Mouse (Mus musculus) E14TG2a.4 (cell line): ENCODE data around the gene Cdyl2.
A peak's percentile ranks its signal among the peaks of the same experiment; 100 is the strongest.

Experiments used
- CTCF ChIP-seq: conservative IDR thresholded peaks from 2 replicates; pipeline ENCODE4 v1.5.1; 2014; ENCODE audit warnings: low read length
- NANOG ChIP-seq: IDR thresholded peaks from 2 replicates; pipeline ENCODE4 v1.6.1; 2014; ENCODE audit warnings: borderline replicate concordance, low read length, mixed read lengths

DNA sequence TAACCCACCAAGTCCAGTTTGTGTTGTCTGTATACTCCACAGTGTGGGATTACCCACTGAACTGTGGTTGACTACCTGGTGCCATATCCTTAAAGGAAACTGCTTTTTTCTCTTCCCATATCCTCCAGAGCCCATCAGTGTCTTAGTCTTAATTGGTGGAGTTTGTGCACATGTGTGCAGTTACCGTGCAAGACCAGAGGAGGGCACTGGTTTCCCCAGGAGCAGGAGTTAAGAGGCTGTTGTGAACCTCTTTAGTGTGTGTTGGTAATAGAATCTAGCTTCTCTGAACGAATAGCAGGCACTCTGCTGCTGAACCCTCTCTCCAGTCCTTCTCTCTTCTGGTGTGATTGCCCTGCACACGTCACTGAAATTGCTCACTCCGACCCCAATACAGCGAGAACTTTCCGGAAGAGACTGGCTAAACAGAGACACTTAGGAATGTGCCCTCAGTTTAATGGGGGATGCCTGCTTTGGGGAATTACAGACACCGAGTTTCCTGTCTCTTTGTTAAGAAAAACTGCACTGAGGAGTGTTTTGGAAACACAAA is 39.1 kb upstream of the Cdyl2 start:
- TF ChIP-seq CTCF (peak; percentile 85), NANOG (no peak)
